Mouse (Mus musculus) gastrocnemius, adult 2 months (tissue): Measurements from ENCODE around the gene Gm9821. TPM values are rescaled to one million over a fixed set of nuclear protein-coding genes. Genes with fewer than 3 reads are reported as not detected.

ENCODE experiments used
- DNase-seq: peaks from one replicate; pipeline ENCODE4 v3.0.0; 2022
- H3K27ac ChIP-seq: fragments of 200-600 bp; 2 replicates; pipeline ENCODE4 v1.8.1; 2022; ENCODE audit warnings: mild to moderate bottlenecking
- H3K4me3 ChIP-seq: fragments of 200-600 bp; 2 replicates; pipeline ENCODE4 v1.8.1; 2022; ENCODE audit warnings: mild to moderate bottlenecking, moderate library complexity
- CTCF ChIP-seq: fragments of 200-600 bp; IDR thresholded peaks from 2 replicates; pipeline ENCODE4 v1.8.1; 2022; ENCODE audit warnings: antibody characterized with exemption, mild to moderate bottlenecking, moderate library complexity
- intact Hi-C: fragments of 180-260 bp; cut with DNase I; formaldehyde crosslinking; loops from one replicate; pipeline ENCODE4 v1.15.1; 2025
- total RNA-seq, 2 experiments: library from RNA; stranded (reverse); gene quantifications; 2 replicates each; pipeline ENCODE4 v1.2.3; 2021

Gm9821 gene
- total RNA-seq, 2 experiments from 2014 or later = not detected

DNA sequence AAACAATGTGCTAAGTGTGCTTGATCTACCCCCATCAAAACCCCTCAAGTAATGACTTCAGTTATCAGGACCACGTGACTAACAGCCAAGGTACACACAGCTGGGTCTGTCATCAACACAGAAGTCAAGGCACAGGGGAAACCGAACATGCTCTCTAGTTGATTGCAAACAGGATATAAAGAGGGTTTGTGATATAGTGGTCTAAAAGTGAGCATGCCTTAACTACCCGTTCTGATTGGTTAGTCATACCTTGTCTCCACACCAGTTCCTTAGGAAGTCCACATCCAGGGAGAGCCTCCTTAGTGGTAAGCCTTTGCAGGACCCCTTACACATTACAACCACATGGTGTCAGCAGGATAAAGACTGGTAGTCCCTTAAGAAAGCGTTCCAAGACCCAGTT is 25.4 kb upstream of the Gm9821 start:
- Histone ChIP-seq H3K4me3 (no peak overlapping the region), H3K27ac (no peak overlapping the region)
- intact Hi-C loops = no loop called here
- DNase-seq = no peak
- no peak for TF ChIP-seq CTCF

DNA sequence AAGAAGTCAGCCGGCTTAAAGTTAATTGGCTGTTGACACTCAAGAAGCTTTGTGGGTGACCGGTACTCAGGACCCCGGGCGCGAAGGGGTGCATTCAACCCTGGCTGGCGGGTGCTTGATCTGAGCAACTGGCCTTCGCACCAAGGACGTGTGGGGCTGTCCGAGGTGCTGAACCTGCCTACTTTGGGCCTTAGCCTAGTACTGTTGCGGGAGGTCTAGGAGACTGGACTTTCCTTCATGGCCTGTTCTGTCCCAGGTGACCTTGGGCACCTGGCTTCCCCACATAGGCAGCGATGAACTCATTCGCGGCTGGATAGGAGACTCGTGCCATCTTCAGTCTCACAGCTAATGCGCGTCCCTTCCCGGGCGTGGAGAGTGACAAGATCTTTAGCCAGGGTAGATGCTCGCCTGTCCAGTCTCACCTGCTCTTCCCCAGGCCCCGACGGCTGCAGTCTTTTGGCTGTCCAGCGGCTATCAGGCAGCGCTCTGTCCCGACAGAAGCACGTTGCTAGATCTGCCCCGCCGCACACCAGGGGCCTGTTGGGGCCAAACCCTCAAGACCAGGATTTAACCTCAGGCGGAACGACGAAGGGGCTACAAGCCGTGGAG is 24.2 kb upstream of the Gm9821 start:
- intact Hi-C loops = no loop called here
- DNase-seq = peak; percentile 83
- no peak for TF ChIP-seq CTCF
- Histone ChIP-seq H3K27ac (no peak overlapping the region), H3K4me3 (peak overlapping the region; percentile 70)

DNA sequence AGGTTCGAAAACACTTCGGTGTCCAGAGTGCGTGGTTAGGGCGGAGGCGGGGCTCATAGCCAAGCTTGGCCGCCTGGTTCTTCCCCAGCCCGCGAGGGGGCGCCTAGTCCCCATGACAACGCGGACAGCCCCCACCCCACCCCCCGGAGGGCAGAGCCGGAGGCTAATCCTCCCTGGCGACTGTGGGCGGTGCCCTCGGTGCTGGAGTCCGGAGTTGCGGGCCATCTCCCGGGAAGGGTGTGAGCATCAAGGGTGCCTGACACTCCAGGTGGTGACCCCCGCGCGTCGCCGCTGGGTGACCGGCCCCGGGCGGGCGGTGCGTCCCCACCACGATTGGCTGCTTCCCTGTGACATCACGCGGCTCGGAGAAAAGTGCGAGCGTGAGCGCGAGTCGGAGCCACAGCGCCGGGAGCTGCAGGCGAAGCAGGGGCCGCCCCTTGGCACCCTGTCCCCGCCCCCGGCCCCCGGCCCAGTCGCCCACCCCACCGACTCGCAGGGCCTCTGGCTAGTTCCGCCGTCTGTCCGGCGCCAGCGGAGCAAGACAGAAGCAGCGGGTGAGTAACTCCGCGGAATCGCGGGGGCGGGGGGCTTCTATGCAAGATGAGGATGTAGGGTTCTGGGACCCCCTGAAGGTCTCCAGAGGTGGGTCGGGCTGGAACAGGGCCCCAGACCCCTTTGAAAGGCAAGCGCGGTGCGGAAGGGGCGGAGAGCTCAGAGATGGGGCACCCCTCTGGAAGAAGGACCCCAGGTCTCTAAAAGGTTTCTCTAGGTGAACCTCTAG is 23.5 kb upstream of the Gm9821 start:
- Histone ChIP-seq H3K4me3 (peak overlapping the region; percentile 70), H3K27ac (no peak overlapping the region)
- intact Hi-C loops = no loop called here
- TF ChIP-seq CTCF = peak; percentile 40
- no peak for DNase-seq

DNA sequence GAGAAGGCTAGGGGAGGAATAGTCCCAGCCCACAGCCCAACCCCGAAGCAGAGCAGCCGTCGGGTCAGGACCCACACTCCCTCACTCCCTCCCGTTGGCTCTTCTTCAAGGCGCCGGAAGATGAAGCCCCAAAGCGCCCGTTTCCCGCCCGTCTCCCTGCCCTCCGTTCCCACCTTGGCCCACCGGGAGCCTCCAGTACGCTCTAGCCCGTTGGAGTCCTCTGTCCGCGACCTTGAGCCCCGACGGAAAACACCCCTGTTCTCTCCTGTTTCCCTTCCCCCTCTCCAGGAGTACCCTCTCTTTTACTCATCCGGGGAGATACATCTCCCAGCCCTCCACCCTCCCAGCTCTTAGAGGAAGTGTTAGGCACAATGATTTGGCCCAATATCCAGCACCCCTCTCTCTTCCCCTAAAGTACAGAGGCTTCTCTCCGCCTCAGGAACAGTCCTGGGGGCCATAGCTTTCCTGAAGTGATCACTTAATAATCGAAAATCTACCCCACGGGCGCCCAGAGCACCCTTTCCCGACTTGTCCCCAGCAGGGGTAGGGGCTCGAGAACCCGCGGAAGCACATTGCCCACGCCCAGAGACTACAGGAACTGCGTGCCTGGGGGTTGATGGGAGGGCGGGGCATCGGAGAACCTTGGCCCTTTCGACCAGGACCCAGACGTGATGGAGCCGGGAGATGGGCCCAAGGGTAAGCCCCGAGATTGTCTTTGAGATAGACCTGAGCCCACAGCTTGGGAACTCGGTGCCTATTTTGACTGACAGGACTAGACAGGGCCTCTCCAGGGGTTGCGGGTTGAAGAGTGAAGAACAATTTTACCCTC is 22.7 kb upstream of the Gm9821 start:
- DNase-seq = no peak
- intact Hi-C loops = no loop called here
- Histone ChIP-seq H3K4me3 (peak overlapping the region; percentile 70), H3K27ac (no peak overlapping the region)
- TF ChIP-seq CTCF = no peak

DNA sequence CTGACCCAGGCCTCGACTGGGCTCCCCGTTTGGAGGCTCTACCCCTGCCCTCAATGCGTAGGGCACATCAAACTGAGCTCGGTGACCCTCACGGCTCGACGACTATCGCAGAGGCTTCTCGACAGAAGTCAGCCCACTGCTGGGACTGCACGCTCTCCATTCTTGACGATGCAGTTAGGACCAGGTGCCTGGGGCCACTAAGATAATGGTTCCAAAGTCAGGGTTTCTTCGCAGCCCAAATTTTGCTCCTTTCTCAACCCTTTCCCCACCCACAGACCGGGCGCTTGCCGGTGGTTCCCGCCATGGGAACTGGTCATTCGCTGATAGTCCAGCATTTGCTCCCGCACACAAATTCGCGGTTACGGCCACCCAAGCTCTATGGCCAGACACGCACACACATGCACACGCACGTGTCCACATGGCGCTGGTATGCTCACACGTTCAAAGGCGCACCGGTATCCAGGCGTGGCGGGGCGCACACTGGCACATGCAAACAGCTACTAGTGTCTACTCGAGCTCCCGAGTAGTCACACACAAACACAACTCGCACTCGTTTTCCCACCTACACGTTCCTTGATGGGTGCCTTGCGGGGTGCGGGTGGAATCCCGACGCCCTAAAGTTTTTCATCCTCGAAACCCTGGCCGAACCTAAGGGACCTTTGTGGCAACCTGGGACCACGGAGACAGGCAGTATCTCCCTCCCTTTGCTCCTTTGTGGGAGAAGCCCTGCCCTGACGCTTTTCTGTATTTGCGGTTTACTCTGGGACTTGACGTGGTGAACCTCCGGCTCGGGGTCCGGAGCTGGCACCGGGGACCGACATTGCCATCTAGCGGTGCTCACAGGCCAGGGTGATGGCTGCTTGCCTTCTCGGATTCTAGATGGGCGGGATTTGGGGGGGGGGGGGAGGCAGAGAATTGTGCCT is 21.8 kb upstream of the Gm9821 start:
- intact Hi-C loops = loop anchor here (2.0 kb wide), 1 partner anchor 145 kb away; no protein-coding TSS in a partner anchor
- Histone ChIP-seq H3K4me3 (peak overlapping the region; percentile 70), H3K27ac (no peak overlapping the region)
- DNase-seq = peak; percentile 77
- peak; percentile 70 for TF ChIP-seq CTCF

DNA sequence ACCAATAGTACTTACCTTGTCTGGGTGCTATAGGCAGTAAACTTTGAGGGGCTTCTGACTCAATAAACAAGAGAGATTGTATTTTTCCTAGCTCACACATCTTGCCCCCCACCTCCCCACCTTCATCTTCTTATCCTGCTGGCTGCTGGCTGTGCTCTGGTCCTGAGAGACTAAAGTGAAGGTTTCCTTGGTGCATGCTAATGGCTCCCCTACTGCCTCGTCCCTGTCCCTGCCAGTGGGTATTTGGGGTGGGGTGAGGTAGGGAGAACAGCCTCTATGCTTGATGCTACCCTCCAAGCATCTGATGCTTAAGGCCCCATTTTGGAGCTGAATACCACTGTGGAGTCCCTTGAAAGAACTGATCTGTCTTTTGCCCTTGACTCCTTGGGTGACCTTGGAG is 20.8 kb upstream of the Gm9821 start:
- intact Hi-C loops = loop anchor here (2.0 kb wide), 1 partner anchor 146 kb away; no protein-coding TSS in a partner anchor

DNA sequence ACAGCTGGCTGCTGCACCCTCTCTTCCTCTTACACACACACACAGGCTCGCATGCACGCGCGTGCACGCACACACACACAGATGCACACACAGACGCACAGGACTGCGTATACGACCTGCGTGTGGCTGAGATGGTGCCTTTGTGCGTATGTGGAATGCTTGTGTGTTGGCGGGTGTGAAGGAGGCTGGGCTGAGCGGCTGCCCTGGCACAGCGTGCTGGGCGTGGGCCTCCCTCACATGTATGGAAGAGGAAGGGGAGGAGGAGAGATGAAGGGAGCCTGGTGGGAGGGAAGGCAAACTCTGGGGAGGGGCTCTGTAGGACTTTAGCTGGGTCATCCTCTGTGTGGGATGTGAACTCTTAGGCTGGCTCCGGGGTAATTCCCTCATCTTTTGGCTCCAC is 20.1 kb upstream of the Gm9821 start:
- no peak overlapping the region for H3K27ac ChIP-seq
- DNase-seq = no peak
- H3K4me3 ChIP-seq = no peak overlapping the region
- no peak for TF ChIP-seq CTCF
- intact Hi-C loops = loop anchor here (2.0 kb wide), 1 partner anchor 147 kb away; no protein-coding TSS in a partner anchor

More for the DNA sequence above, 20.8 kb upstream of the Gm9821 start:
- DNase-seq = no peak
- TF ChIP-seq CTCF = no peak
- Histone ChIP-seq H3K4me3 (no peak overlapping the region), H3K27ac (no peak overlapping the region)

DNA sequence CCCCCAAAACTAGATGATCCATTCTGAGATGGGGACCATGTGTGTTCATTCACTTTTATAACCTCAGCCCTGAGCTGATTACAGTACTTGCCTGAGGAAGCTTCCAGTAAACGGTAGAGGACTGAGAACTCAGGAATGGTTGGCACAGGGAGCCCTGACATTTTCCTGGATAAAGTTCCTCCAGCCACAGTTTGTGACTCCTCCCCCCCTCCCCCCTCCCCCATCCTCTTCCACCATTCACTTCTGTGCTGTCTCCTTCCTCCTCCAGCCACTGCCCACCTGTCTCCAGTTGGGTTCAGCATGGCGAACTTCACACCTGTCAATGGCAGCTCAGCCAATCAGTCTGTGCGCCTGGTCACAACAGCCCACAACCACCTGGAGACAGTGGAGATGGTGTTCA is 18.6 kb upstream of the Gm9821 start, which contains the start of gene Chrm4:
Chrm4 (plus strand) TSS at position 301 of the 400 bp plus-strand sequence.
- DNase-seq = no peak
- Histone ChIP-seq H3K4me3 (peak within 1 kb of the TSS; percentile 49), H3K27ac (no peak within 1 kb of the TSS)
- intact Hi-C loops = no loop called here
- no peak for TF ChIP-seq CTCF

DNA sequence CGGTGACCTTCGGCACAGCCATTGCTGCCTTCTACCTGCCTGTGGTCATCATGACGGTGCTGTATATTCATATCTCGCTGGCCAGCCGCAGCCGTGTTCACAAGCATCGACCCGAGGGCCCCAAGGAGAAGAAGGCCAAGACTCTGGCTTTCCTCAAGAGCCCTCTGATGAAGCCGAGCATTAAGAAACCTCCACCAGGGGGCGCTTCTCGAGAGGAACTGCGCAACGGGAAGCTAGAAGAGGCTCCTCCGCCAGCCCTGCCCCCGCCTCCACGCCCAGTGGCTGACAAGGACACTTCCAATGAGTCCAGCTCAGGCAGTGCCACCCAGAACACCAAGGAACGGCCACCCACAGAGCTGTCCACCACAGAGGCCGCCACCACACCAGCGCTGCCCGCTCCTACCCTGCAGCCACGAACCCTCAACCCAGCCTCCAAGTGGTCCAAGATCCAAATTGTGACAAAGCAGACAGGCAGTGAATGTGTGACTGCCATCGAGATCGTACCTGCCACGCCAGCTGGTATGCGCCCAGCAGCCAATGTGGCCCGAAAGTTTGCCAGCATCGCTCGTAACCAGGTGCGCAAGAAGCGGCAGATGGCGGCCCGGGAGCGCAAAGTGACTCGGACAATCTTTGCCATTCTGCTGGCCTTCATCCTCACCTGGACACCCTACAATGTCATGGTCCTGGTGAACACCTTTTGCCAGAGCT is 17.5 kb upstream of the Gm9821 start:
- intact Hi-C loops = no loop called here
- Histone ChIP-seq H3K4me3 (peak overlapping the region; percentile 49), H3K27ac (no peak overlapping the region)
- TF ChIP-seq CTCF = peak; percentile 76
- DNase-seq = peak; percentile 82

DNA sequence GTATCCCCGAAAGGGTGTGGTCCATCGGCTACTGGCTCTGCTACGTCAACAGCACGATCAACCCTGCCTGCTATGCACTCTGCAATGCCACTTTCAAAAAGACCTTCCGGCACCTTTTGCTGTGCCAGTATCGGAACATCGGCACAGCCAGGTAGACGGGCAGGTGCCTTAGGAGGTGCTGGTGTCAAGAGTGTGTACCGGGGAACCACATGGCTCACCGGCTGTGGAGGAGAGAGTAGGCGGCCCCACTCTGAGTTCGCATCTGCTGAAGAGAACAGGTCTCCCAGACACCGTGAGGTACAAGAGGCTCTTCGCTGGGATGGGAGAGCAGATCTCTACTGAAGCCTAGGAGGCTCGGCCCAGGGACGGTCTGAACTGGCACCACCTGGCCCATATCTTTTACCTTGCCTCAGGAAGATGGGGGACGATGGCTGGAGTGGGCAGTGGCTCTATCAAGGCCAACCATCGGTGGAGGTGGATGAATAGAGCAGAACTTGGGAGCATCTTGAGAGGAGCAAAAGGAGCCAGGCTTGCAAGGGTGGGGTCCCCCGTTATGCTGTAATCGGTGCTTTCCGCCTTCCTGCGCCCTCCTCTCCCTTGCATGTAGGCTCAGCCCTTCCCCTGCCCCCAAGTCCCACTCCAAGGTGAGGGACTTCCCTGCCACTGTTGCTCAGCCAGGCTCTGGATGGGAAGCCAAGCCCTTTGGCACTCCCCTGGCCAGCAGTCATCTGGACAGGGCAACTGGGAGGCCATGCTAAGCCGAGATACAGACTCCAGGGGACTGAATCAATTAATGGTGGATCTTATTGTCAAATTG is 16.8 kb upstream of the Gm9821 start:
- intact Hi-C loops = no loop called here
- no peak overlapping the region for H3K27ac ChIP-seq
- no peak for DNase-seq
- TF ChIP-seq CTCF = no peak
- no peak overlapping the region for H3K4me3 ChIP-seq
